Mouse (Mus musculus) liver, embryonic 14.5 days (tissue): ENCODE measurements around the gene Prkg1. TPM values are rescaled to one million over a fixed set of nuclear protein-coding genes. Genes with fewer than 3 reads are reported as not detected.

Experiments used
- ATAC-seq: fragments of 200-750 bp; cut with Nextera tagmentation; 2 replicates; pipeline ENCODE4 v1.8.0; 2017; ENCODE audit warnings: moderate number of reproducible peaks, mild to moderate bottlenecking, moderate library complexity; ENCODE audit not compliant: insufficient read depth
- DNase-seq, 3 experiments: peaks; one replicate each; pipeline ENCODE4 v3.0.0-alpha.2; 2012 to 2013; ENCODE audit warnings: low read depth in 3 of 3, low spot score in 3 of 3
- H3K27ac ChIP-seq: fragments of 300-500 bp; sonication (generic); 2 replicates; pipeline ENCODE4 v1.5.1; 2014; ENCODE audit warnings: moderate library complexity, mild to moderate bottlenecking, control low read depth, inconsistent platforms
- H3K27me3 ChIP-seq: fragments of 300-500 bp; sonication (generic); 2 replicates; pipeline ENCODE4 v1.6.1; 2014; ENCODE audit warnings: mild to moderate bottlenecking, low read length, moderate library complexity; ENCODE audit not compliant: control insufficient read depth, insufficient read depth
- H3K36me3 ChIP-seq: fragments of 300-500 bp; sonication (generic); replicated peaks from 2 replicates; pipeline ENCODE4 v1.6.1; 2014; ENCODE audit warnings: low read depth; ENCODE audit not compliant: control insufficient read depth, insufficient read depth
- H3K4me1 ChIP-seq, 2 experiments: fragments of 200-500 bp in 1 of 2; fragments of 300-500 bp in 1 of 2; sonication (generic) in 1 of 2; replicated peaks; 2 replicates each; pipeline ENCODE4 v1.6.1; 2012 to 2014; ENCODE audit warnings: antibody characterized with exemption in 1 of 2, inconsistent platforms in 1 of 2, low read length in 1 of 2; ENCODE audit not compliant: control insufficient read depth in 2 of 2, insufficient read depth in 2 of 2
- H3K4me2 ChIP-seq: fragments of 300-500 bp; sonication (generic); 2 replicates; pipeline ENCODE4 v1.6.1; 2014; ENCODE audit warnings: low read depth, mild to moderate bottlenecking, control low read depth, moderate library complexity
- H3K4me3 ChIP-seq, 2 experiments: fragments of 200-500 bp in 1 of 2; fragments of 300-500 bp in 1 of 2; sonication (generic) in 1 of 2; 2 replicates each; pipeline ENCODE4 v1.5.1; 2012 to 2014; ENCODE audit warnings: low read depth in 2 of 2, low read length in 2 of 2, mild to moderate bottlenecking in 2 of 2, control low read depth in 1 of 2, inconsistent platforms in 1 of 2, moderate library complexity in 1 of 2; ENCODE audit not compliant: insufficient read depth in 1 of 2
- H3K9ac ChIP-seq: fragments of 300-500 bp; sonication (generic); replicated peaks from 2 replicates; pipeline ENCODE4 v1.6.1; 2014; ENCODE audit warnings: mild to moderate bottlenecking, control low read depth, moderate library complexity
- H3K9me3 ChIP-seq: fragments of 300-500 bp; sonication (generic); 2 replicates; pipeline ENCODE4 v1.6.1; 2016; ENCODE audit warnings: low read length, mixed read lengths; ENCODE audit not compliant: control insufficient read depth
- CTCF ChIP-seq: IDR thresholded peaks from 2 replicates; pipeline ENCODE4 v1.5.1; 2016; ENCODE audit warnings: antibody characterized with exemption, low read depth, control low read depth
- EP300 ChIP-seq: IDR thresholded peaks from 2 replicates; pipeline ENCODE4 v1.6.1; 2016; ENCODE audit warnings: antibody characterized with exemption, low read depth
- WGBS: fragments of 180-500 bp; shearing (Covaris S2); extraction: QIAGEN DNeasy Blood & Tissue Kit; methylation state at CpG from one replicate; pipeline ENCODE4 v1.1.7; 2014; ENCODE audit not compliant: insufficient replicate concordance; 5-methylcytosine and 5-hydroxymethylcytosine counted together
- polyA plus RNA-seq, 2 experiments: library from polyadenylated mRNA; depleted of rRNA in 1 of 2; stranded (reverse) in 1 of 2; unstranded in 1 of 2; fragments of >200 nt; fragmentation: Nextera tagmentation in 1 of 2; extraction: Ambion mirVana in 1 of 2; gene quantifications; 2 replicates each; pipeline versions ENCODE4 v1.2.1 to v1.2.3; 2012 to 2014

The Prkg1 gene
- polyA plus RNA-seq, 2 experiments, result 0.47 to 0.50 TPM

GRCm38 (mm10) chr19:31064740-31065139 lies 700.1 kb downstream of the Prkg1 start:
- no peaks in the 10 kb centered on the region for H3K9me3 ChIP-seq
- 69% methylated on average over 1 of the region's 1 CpGs for WGBS
- ATAC-seq, result no peak

GRCm38 (mm10) chr19:31046601-31047000 lies 718.2 kb downstream of the Prkg1 start:
- Histone ChIP-seq H3K27ac (no peak overlapping the region), H3K9me3 (no peaks in the 10 kb centered on the region), H3K4me1 (no peaks in the 10 kb centered on the region), H3K9ac (no peak overlapping the region), H3K36me3 (no peaks in the 10 kb centered on the region), H3K4me2 (no peak overlapping the region), H3K4me3 (no peak overlapping the region), H3K27me3 (no peaks in the 10 kb centered on the region)
- ATAC-seq, result no peak
- TF ChIP-seq CTCF, result peak; percentile 58
- TF ChIP-seq EP300, result no peak
- DNase-seq, result no peak
- WGBS, result 77% methylated on average over 4 of the region's 4 CpGs

More at GRCm38 (mm10) chr19:31064740-31065139, 700.1 kb downstream of the Prkg1 start:
- TF ChIP-seq CTCF (no peak), EP300 (no peak)
- Histone ChIP-seq H3K36me3 (no peaks in the 10 kb centered on the region), H3K4me1 (no peaks in the 10 kb centered on the region), H3K9ac (no peak overlapping the region), H3K4me3 (no peak overlapping the region), H3K27ac (no peak overlapping the region), H3K27me3 (no peaks in the 10 kb centered on the region), H3K4me2 (no peak overlapping the region)
- no peak for DNase-seq

GRCm38 (mm10) chr19:31040948-31041847 lies 723.6 kb downstream of the Prkg1 start:
- Histone ChIP-seq H3K27me3 (no peaks in the 10 kb centered on the region), H3K4me1 (no peaks in the 10 kb centered on the region), H3K4me3 (no peak overlapping the region), H3K4me2 (no peak overlapping the region), H3K36me3 (no peaks in the 10 kb centered on the region), H3K9ac (no peak overlapping the region), H3K27ac (no peak overlapping the region), H3K9me3 (no peaks in the 10 kb centered on the region)
- ATAC-seq (no peak), DNase-seq (no peak)
- TF ChIP-seq EP300 (no peak), CTCF (no peak)
- WGBS, result 69% methylated on average over 2 of the region's 2 CpGs

- no peak for DNase-seq
- H3K4me3 ChIP-seq, result no peak overlapping the region
- H3K4me1 ChIP-seq, result no peaks in the 10 kb centered on the region
- 44% methylated on average over 3 of the region's 3 CpGs for WGBS
- H3K36me3 ChIP-seq, result no peaks in the 10 kb centered on the region
- no peak overlapping the region for H3K4me2 ChIP-seq
- TF ChIP-seq EP300, result no peak
- no peak for TF ChIP-seq CTCF
- H3K9me3 ChIP-seq, result no peaks in the 10 kb centered on the region
- H3K9ac ChIP-seq, result no peak overlapping the region
- no peaks in the 10 kb centered on the region for H3K27me3 ChIP-seq
- H3K27ac ChIP-seq, result no peak overlapping the region
- no peak for ATAC-seq
Measured at GRCm38 (mm10) chr19:31038951-31039350, 725.9 kb downstream of the Prkg1 start.

- Histone ChIP-seq H3K27me3 (no peaks in the 10 kb centered on the region), H3K9ac (no peak overlapping the region), H3K4me3 (no peak overlapping the region), H3K4me1 (no peaks in the 10 kb centered on the region), H3K9me3 (no peaks in the 10 kb centered on the region), H3K27ac (no peak overlapping the region), H3K4me2 (no peak overlapping the region), H3K36me3 (no peaks in the 10 kb centered on the region)
- ATAC-seq, result no peak
- WGBS, result 76% methylated on average over 6 of the region's 6 CpGs
- no peak for DNase-seq
- no peak for TF ChIP-seq CTCF
- TF ChIP-seq EP300, result no peak
Measured at GRCm38 (mm10) chr19:31031596-31031995, 733.2 kb downstream of the Prkg1 start.
